Mouse (Mus musculus): ENCODE measurements around the gene 4931428F04Rik. TPM values are rescaled to one million over a fixed set of nuclear protein-coding genes. Genes with fewer than 3 reads are reported as not detected.

4931428F04Rik gene
- polyA plus RNA-seq, 1 experiment from 2014 or later: 114 TPM

GRCm38 (mm10) chr8:105304325-105305210 is 14.9 kb upstream of the 4931428F04Rik start:
- peaks cover 82% of the 10 kb centered on the region for H3K36me3 ChIP-seq
- no peak overlapping the region for H3K4me2 ChIP-seq
- H3K27ac ChIP-seq: peak overlapping the region; percentile 53; the same call in 1 of the 2 replicates
- H3K27me3 ChIP-seq: no peaks in the 10 kb centered on the region
- no peak overlapping the region for H3K4me3 ChIP-seq
- peaks cover 30% of the 10 kb centered on the region for H3K4me1 ChIP-seq (replicated peaks)
- peak; percentile 9; the same call in 1 of the 2 replicates for ATAC-seq (ENCODE audit: low FRiP score)
- no peaks in the 10 kb centered on the region for H3K9me3 ChIP-seq
- H3K9ac ChIP-seq: no peak overlapping the region; the same call in 1 of the 2 replicates
- 68% methylated on average over 9 of the region's 9 CpGs for WGBS

GRCm38 (mm10) chr8:105303874-105304273 is 14.2 kb upstream of the 4931428F04Rik start:
- no peaks in the 10 kb centered on the region for H3K9me3 ChIP-seq
- 0 out of 2 replicates have a peak overlapping the region, but pooled peaks have one; percentile 53 for H3K27ac ChIP-seq
- peaks cover 37% of the 10 kb centered on the region for H3K4me1 ChIP-seq (replicated peaks)
- WGBS: 82% methylated on average over 9 of the region's 9 CpGs
- ATAC-seq (ENCODE audit: low FRiP score): no peak
- no peak overlapping the region for H3K4me3 ChIP-seq
- H3K4me2 ChIP-seq: no peak overlapping the region
- peaks cover 80% of the 10 kb centered on the region for H3K36me3 ChIP-seq
- no peaks in the 10 kb centered on the region for H3K27me3 ChIP-seq
- no peak overlapping the region; the same call in 1 of the 2 replicates for H3K9ac ChIP-seq

- Histone ChIP-seq H3K9ac (no peak overlapping the region), H3K27me3 (no peaks in the 10 kb centered on the region), H3K9me3 (no peaks in the 10 kb centered on the region), H3K27ac (no peak overlapping the region), H3K4me2 (no peak overlapping the region), H3K36me3 (peaks cover 78% of the 10 kb centered on the region), H3K4me1 (replicated peaks) (peaks cover 42% of the 10 kb centered on the region), H3K4me3 (no peak overlapping the region)
- ATAC-seq (ENCODE audit: low FRiP score): no peak
- 88% methylated on average over 8 of the region's 8 CpGs for WGBS
Observed at GRCm38 (mm10) chr8:105303396-105303795, 13.7 kb upstream of the 4931428F04Rik start.

DNA sequence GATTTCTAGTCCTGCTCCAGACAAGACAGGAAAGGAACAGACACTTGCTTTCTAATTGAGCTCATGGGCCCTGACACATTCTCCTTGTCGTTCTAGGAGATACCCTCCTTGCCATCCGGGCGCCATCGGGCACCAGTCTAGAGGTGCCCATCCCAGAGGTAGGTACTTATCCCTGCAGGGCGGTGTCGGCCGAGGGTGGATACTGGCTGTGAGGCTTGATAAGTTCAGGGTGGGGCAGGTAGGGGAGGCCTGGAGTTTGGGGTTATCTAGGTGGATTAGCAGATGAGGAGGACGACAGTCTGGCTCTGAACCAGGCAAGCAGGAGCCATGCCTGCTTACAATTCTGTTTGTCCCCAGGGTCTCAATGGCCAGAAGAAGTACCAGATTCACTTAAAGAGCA is 10.3 kb upstream of the 4931428F04Rik start:
- H3K36me3 ChIP-seq: peaks cover 59% of the 10 kb centered on the region

DNA sequence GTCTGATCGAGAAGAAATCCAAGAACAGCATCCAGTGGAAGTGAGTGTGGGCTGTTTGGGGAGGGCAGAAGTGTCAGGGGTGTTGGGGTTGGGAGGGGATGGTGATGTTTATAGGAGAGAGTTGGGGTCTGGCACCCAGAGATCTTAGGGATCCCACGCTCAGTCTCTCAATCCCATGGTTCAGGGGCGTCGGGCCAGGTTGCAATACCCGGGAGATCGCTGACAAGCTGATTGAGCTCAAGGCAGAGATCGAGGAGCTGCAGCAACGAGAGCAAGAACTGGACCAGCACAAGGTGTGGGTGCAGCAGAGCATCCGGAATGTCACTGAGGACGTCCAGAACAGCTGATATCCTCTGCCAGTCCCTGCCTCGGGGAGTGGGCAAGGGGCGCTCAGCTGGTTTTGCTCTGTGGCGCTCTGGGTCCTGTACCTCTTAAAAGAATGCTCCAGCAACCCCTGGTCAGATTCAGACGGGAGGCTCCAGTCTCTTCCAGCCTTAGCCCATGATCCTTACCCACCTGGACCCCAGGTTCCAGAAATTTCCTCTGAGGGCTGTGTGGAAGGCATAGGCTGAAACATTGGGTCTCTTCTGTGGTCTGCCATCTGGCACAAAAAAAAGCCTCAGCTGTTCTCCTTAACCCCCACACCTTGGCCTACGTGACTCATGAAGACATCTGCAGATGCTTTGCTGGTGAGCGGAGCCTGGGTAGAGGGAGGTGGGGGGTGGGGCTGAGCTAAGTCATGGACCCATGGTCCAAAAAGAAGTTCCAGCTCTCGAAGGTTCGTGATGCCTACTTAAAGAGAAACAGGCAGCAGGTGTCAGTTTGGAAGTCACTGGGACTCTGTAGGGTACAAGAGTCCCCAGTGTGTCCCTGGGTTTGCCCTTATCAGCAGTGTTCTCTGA is 8.9 kb upstream of the 4931428F04Rik start:
- Histone ChIP-seq H3K9me3 (no peaks in the 10 kb centered on the region), H3K4me2 (peak overlapping the region; percentile 99)
- no peak for ATAC-seq (ENCODE audit: low FRiP score)

More for the DNA sequence above, 10.3 kb upstream of the 4931428F04Rik start:
- peaks cover 40% of the 10 kb centered on the region for H3K4me1 ChIP-seq (replicated peaks)
- no peak overlapping the region for H3K27ac ChIP-seq
- H3K4me3 ChIP-seq: no peak overlapping the region
- no peak overlapping the region for H3K4me2 ChIP-seq
- ATAC-seq (ENCODE audit: low FRiP score): no peak
- peaks cover 6% of the 10 kb centered on the region; the same call in 1 of the 2 replicates for H3K27me3 ChIP-seq
- no peak overlapping the region for H3K9ac ChIP-seq
- H3K9me3 ChIP-seq: no peaks in the 10 kb centered on the region
- WGBS: 97% methylated on average over 8 of the region's 8 CpGs

GRCm38 (mm10) chr8:105297511-105298192 is 8.0 kb upstream of the 4931428F04Rik start, which contains the start of gene E2f4:
TSS of gene E2f4 (plus strand) at chr8:105297663.
- ATAC-seq (ENCODE audit: low FRiP score): peak; percentile 86
- Histone ChIP-seq H3K4me2 (peak within 1 kb of the TSS; percentile 99), H3K36me3 (peaks cover 38% of the 10 kb centered on the region), H3K9me3 (no peaks in the 10 kb centered on the region), H3K4me1 (replicated peaks) (peaks cover 30% of the 10 kb centered on the region), H3K27ac (peak within 1 kb of the TSS; percentile 76), H3K4me3 (peak within 1 kb of the TSS; percentile 100), H3K9ac (peak within 1 kb of the TSS; percentile 98), H3K27me3 (peaks cover 12% of the 10 kb centered on the region)
- WGBS: under 1% methylated on average over 58 of the region's 58 CpGs

More for the DNA sequence above, 8.9 kb upstream of the 4931428F04Rik start:
- peak overlapping the region; percentile 98 for H3K9ac ChIP-seq
- peaks cover 30% of the 10 kb centered on the region for H3K4me1 ChIP-seq (replicated peaks)
- no peak overlapping the region for H3K27ac ChIP-seq
- peaks cover 6% of the 10 kb centered on the region; the same call in 1 of the 2 replicates for H3K27me3 ChIP-seq
- H3K4me3 ChIP-seq: peak overlapping the region; percentile 100
- WGBS: 59% methylated on average over 18 of the region's 18 CpGs
- peaks cover 46% of the 10 kb centered on the region for H3K36me3 ChIP-seq

- Histone ChIP-seq H3K27ac (no peak within 1 kb of the TSS), H3K9ac (0 out of 2 replicates have a peak within 1 kb of the TSS, but pooled peaks have one; percentile 98), H3K4me1 (replicated peaks) (peaks cover 32% of the 10 kb centered on the region), H3K9me3 (no peaks in the 10 kb centered on the region), H3K4me2 (peak within 1 kb of the TSS; percentile 99), H3K36me3 (peaks cover 22% of the 10 kb centered on the region), H3K27me3 (peaks cover 19% of the 10 kb centered on the region), H3K4me3 (peak within 1 kb of the TSS; percentile 100)
- 61% methylated on average over 11 of the region's 11 CpGs for WGBS
- no peak for ATAC-seq (ENCODE audit: low FRiP score)
Observed at GRCm38 (mm10) chr8:105295895-105296573, 6.4 kb upstream of the 4931428F04Rik start, which contains the start of gene Exoc3l. TSS of gene Exoc3l (minus strand) at chr8:105296101.

- peaks cover 40% of the 10 kb centered on the region for H3K4me1 ChIP-seq (replicated peaks)
- H3K9ac ChIP-seq: no peak overlapping the region
- peak overlapping the region; percentile 8; the same call in 1 of the 2 replicates for H3K4me3 ChIP-seq
- H3K36me3 ChIP-seq: peaks cover 14% of the 10 kb centered on the region
- no peaks in the 10 kb centered on the region for H3K9me3 ChIP-seq
- no peak overlapping the region for H3K27ac ChIP-seq
- H3K27me3 ChIP-seq: peaks cover 25% of the 10 kb centered on the region
- H3K4me2 ChIP-seq: 0 out of 2 replicates have a peak overlapping the region, but pooled peaks have one; percentile 21
- no peak for ATAC-seq (ENCODE audit: low FRiP score)
- WGBS: 73% methylated on average over 11 of the region's 11 CpGs
Observed at GRCm38 (mm10) chr8:105295256-105295655, 5.6 kb upstream of the 4931428F04Rik start.

DNA sequence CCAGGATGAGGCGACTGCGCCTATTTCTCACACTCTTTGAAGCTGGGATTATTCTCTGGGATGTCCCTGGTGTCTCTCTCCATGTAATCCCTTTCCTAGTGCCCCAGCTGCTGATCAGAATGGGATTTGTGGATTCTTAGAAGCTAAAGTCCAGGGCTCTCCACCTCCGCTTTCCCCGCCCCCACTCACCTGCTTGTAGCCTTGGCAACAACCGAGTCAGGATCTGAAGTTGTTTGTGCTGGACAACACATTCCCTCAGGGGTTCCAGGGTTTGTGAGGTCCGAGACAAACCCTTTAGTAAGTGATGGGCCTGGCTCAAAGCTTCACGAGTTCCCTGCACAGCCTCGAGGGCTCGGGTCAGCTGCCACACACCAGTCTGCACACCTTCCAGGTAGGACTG is 5.1 kb upstream of the 4931428F04Rik start:
- H3K4me1 ChIP-seq (replicated peaks): peaks cover 42% of the 10 kb centered on the region
- peaks cover 26% of the 10 kb centered on the region for H3K27me3 ChIP-seq
- H3K9me3 ChIP-seq: no peaks in the 10 kb centered on the region
- WGBS: 74% methylated on average over 9 of the region's 9 CpGs
- ATAC-seq (ENCODE audit: low FRiP score): no peak
- no peak overlapping the region for H3K27ac ChIP-seq
- no peak overlapping the region for H3K9ac ChIP-seq
- H3K4me2 ChIP-seq: 0 out of 2 replicates have a peak overlapping the region, but pooled peaks have one; percentile 21
- peak overlapping the region; percentile 5; the same call in 1 of the 2 replicates for H3K4me3 ChIP-seq
- H3K36me3 ChIP-seq: peaks cover 9% of the 10 kb centered on the region

- Histone ChIP-seq H3K27me3 (peaks cover 26% of the 10 kb centered on the region), H3K9ac (no peak overlapping the region; the same call in 1 of the 2 replicates), H3K4me1 (replicated peaks) (peaks cover 35% of the 10 kb centered on the region), H3K27ac (no peak overlapping the region), H3K4me2 (no peak overlapping the region), H3K4me3 (no peak overlapping the region), H3K9me3 (no peaks in the 10 kb centered on the region), H3K36me3 (no peaks in the 10 kb centered on the region)
- 65% methylated on average over 19 of the region's 19 CpGs for whole genome bisulfite sequencing
- ATAC-seq (ENCODE audit: low FRiP score): no peak
Observed at GRCm38 (mm10) chr8:105293405-105293804, 3.7 kb upstream of the 4931428F04Rik start.

DNA sequence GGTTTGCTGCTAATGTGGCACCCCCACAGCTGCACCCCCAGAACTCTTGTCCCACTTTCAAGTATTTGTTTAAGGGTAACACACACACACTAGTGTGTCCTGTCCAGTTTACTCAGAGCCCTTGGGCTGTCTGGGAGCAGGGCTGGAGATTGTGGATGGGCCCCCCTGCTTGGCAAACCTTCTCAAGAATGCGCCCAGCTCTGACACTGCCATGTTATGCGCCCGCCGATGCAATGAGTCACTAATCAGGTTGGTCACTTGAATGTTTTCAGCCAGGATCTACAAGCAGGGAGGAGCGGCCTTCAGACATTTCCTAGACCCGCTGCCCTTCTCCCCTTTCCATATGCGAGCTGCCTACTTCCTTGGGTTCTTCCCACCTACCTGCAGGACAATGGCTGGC is 2.8 kb upstream of the 4931428F04Rik start:
- Histone ChIP-seq H3K9me3 (no peaks in the 10 kb centered on the region), H3K27ac (no peak overlapping the region), H3K36me3 (no peaks in the 10 kb centered on the region), H3K27me3 (peaks cover 26% of the 10 kb centered on the region), H3K4me3 (no peak overlapping the region), H3K4me1 (replicated peaks) (peaks cover 38% of the 10 kb centered on the region), H3K4me2 (no peak overlapping the region), H3K9ac (no peak overlapping the region)
- 79% methylated on average over 7 of the region's 7 CpGs for WGBS
- ATAC-seq (ENCODE audit: low FRiP score): no peak

Measured in hindbrain, embryonic 13.5 days (tissue).